Mouse (Mus musculus) Muller cell, postnatal 12 days (primary cell): ENCODE measurements around the gene Psma1.
A peak's percentile ranks its signal among the peaks of the same experiment; 100 is the strongest.

Experiments
- DNase-seq: peaks from one replicate; pipeline ENCODE4 v3.0.0-alpha.2; 2015; ENCODE audit errors: inconsistent ontology term

The Psma1 gene

DNA sequence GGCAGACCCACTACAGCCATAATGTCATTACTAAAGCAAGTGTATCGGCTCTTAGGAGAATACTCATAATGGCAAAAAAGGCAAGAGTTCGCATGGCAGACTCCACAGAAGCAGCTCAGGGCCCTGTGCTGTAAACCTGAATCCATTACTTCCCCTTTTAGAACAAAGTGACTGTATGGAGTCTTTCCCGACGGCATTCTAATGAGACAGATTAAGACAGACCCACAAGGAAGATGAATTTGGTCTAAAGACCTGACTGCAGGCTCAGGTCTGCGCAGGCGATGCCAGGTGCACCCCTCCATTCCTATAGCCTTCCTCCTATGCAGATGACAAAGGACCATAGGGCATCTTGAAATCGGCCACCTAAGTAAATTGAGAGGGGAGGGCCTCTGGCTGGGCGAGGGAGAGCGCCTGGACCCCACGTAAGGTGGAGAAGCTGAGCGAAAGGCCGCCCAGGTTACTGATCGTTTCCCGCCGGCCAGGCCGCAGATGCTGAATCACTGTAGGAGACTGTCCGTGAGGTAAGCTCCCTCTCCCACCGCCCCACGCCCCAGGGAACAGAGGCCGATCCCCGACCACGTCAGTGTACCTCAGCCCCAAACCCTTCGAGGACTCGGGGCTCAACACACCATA, 430 bp downstream of the Psma1 start:
- no peak for DNase-seq

- DNase-seq, result no peak
Observed at GRCm38 (mm10) chr7:114268446-114268845, 7.5 kb downstream of the Psma1 start.

- DNase-seq, result peak; percentile 93
Observed at GRCm38 (mm10) chr7:114253885-114254833, 21.8 kb downstream of the Psma1 start, which contains the start of gene Copb1. TSS of gene Copb1 (minus strand) at chr7:114254711.

DNA sequence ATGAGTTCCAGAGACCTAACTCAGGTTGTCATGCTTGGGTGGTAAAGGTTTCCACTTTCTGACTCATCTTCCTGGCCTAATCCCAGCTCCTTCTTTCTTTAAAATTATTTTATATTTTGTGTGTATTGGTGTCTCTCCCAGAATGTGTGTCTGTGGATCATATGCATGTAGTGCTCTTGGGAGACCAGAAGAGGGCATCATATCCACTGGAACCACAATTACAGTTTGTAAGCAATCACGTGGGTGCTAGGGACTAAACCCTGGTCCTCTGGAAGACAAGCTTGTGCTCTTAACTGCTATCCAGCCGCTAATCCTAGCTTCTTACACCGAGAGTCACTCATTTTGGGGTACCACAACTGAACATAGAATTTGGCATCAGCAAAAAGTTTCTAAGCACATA, 24.2 kb downstream of the Psma1 start:
- DNase-seq, result no peak

DNA sequence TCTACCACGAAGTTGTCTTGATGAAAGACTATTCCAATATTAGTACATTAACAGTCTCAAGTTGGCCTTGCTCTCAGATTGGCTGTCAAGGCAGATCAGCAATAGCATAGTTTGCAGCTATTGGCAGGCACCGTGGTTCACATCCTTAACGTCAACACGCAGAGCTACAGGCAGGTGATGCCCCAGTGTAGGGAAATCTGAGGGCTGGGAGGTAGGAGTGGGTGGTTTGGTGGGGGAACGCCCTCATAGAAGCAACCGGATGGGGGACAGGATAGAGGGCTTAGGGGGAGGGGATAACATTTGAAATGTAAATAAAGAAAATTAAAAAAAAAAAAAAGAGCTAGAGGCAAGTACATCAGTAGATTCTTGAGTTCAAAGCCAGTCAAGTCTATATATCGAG, 41.9 kb downstream of the Psma1 start:
- DNase-seq, result no peak

- DNase-seq, result no peak
Observed at GRCm38 (mm10) chr7:114232982-114233381, 42.9 kb downstream of the Psma1 start.

- no peak for DNase-seq
Observed at GRCm38 (mm10) chr7:114231857-114232256, 44.1 kb downstream of the Psma1 start.

DNA sequence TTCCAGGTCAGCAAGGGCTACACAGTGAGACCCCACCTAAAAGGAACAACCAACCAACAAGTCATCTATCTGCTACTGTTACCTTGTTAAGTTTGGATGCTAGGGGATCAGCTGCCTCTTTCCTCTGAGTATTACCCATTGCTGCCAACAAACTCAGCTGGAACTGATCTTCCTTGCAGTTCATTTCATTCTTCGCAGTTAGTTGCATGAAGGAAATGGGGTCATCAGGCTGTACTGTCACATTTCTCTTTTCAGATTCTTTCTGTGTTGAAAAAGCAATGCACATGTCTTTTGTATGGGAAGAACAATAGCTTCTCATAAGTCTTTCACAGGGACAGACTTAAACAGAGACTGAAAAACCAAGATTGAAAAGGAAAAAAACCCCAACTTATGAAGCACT, 49.4 kb downstream of the Psma1 start:
- peak; percentile 44 for DNase-seq

- DNase-seq, result no peak
Observed at GRCm38 (mm10) chr7:114220433-114220832, 55.5 kb downstream of the Psma1 start.

GRCm38 (mm10) chr7:114216908-114217307, 59.0 kb downstream of the Psma1 start:
- DNase-seq, result no peak
